Mouse (Mus musculus) forebrain, postnatal 0 days (tissue): ENCODE data around the gene Gm16506. TPM values are rescaled to one million over a fixed set of nuclear protein-coding genes. Genes with fewer than 3 reads are reported as not detected.
"Not testable (repeated sequence)": the region's sequence is repeated elsewhere in the genome, so short reads cannot be mapped to it uniquely, and the experiment has no call there.

Source experiments
- ATAC-seq: fragments of 200-750 bp; cut with Nextera tagmentation; 2 replicates; pipeline ENCODE4 v1.8.0; 2017; ENCODE audit warnings: mild to moderate bottlenecking, moderate library complexity
- DNase-seq: peaks from one replicate; pipeline ENCODE4 v3.0.0-alpha.2; 2015
- H3K27ac ChIP-seq: fragments of 300-500 bp; sonication (generic); 2 replicates; pipeline ENCODE4 v1.5.1; 2014; ENCODE audit warnings: low read depth, mild to moderate bottlenecking, antibody characterized with exemption, low read length, moderate library complexity, mixed read lengths
- H3K27me3 ChIP-seq: fragments of 300-500 bp; sonication (generic); 2 replicates; pipeline ENCODE4 v1.6.1; 2014; ENCODE audit warnings: mild to moderate bottlenecking, low read length, mixed read lengths; ENCODE audit not compliant: insufficient read depth
- H3K36me3 ChIP-seq: fragments of 300-500 bp; sonication (generic); 2 replicates; pipeline ENCODE4 v1.6.1; 2014; ENCODE audit warnings: mild to moderate bottlenecking, moderate library complexity; ENCODE audit not compliant: insufficient read depth
- H3K4me1 ChIP-seq: fragments of 300-500 bp; sonication (generic); 2 replicates; pipeline ENCODE4 v1.6.1; 2014; ENCODE audit warnings: antibody characterized with exemption; ENCODE audit not compliant: insufficient read depth
- H3K4me2 ChIP-seq: fragments of 300-500 bp; sonication (generic); 2 replicates; pipeline ENCODE4 v1.6.1; 2014; ENCODE audit warnings: low read depth, mild to moderate bottlenecking, moderate library complexity
- H3K4me3 ChIP-seq: fragments of 300-500 bp; sonication (generic); 2 replicates; pipeline ENCODE4 v1.5.1; 2014; ENCODE audit warnings: low read depth, low read length, mixed read lengths
- H3K9ac ChIP-seq: fragments of 300-500 bp; sonication (generic); 2 replicates; pipeline ENCODE4 v1.6.1; 2014; ENCODE audit warnings: mild to moderate bottlenecking
- H3K9me3 ChIP-seq: fragments of 300-500 bp; sonication (generic); 2 replicates; pipeline ENCODE4 v1.6.1; 2016; ENCODE audit warnings: low read length
- WGBS: fragments of 180-500 bp; shearing (Covaris S2); extraction: QIAGEN DNeasy Blood & Tissue Kit; methylation state at CpG from one replicate; pipeline ENCODE4 v1.1.7; 2014; 5-methylcytosine and 5-hydroxymethylcytosine counted together
- polyA plus RNA-seq: library from polyadenylated mRNA; unstranded; fragments of >200 nt; fragmentation: Nextera tagmentation; extraction: Ambion mirVana; gene quantifications from 2 replicates; pipeline ENCODE4 v1.2.1, GENCODE M21; 2015
- total RNA-seq: library from RNA; depleted of rRNA; stranded (reverse); fragments of >200 nt; gene quantifications from 2 replicates; pipeline ENCODE4 v1.2.3, GENCODE M21; 2014; rRNA removed

Gm16506 gene
- not detected in 2 replicates for total RNA-seq
- not detected in 2 replicates for polyA plus RNA-seq

GRCm38 (mm10) chr14:43727385-43727784 lies at the start of gene Gm16506:
Gm16506 (minus strand) TSS chr14:43727485.
- not testable (repeated sequence) for H3K27ac ChIP-seq, H3K36me3 ChIP-seq, H3K4me2 ChIP-seq, H3K4me1 ChIP-seq, H3K9me3 ChIP-seq, H3K4me3 ChIP-seq, DNase-seq, H3K9ac ChIP-seq, H3K27me3 ChIP-seq, ATAC-seq
- 98% methylated on average over 2 of the region's 3 CpGs for WGBS

- not testable (repeated sequence) for H3K27me3 ChIP-seq
Observed at GRCm38 (mm10) chr14:43747566-43747965, 20.3 kb upstream of the Gm16506 start, which contains the start of gene Gm6526. Gm6526 (plus strand) TSS chr14:43747866.

DNA sequence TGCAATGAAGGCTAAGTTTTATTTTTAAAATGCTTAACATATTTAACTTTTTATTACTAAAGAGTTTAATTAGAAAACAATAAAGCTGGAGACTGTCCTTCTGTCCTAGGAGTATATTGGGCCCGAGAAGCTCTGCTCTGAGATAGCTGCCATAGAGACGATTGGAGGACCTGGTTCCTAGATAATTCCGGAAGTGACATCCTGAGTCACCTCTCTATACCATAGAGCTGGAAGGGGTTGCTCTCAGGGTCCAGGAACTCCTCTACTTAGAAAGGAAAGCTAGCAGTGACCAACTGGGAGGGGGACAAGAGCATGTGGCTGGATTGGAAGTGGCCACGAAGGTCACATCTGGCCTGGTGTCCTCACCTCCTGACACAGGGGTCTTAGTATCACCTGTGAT lies 29.7 kb downstream of the Gm16506 start, which contains the start of gene Gm7324:
Gene Gm7324 (plus strand): TSS at position 208 of the 400 bp plus-strand sequence.
- not testable (repeated sequence) for H3K27me3 ChIP-seq, H3K27ac ChIP-seq, H3K36me3 ChIP-seq, H3K4me2 ChIP-seq, H3K9me3 ChIP-seq, ATAC-seq, H3K9ac ChIP-seq, H3K4me3 ChIP-seq, DNase-seq, H3K4me1 ChIP-seq
- 92% methylated on average over 4 of the region's 4 CpGs for WGBS

More at GRCm38 (mm10) chr14:43747566-43747965, 20.3 kb upstream of the Gm16506 start, which contains the start of gene Gm6526:
- H3K9me3 ChIP-seq, H3K4me2 ChIP-seq, H3K4me1 ChIP-seq, H3K36me3 ChIP-seq, H3K27ac ChIP-seq, DNase-seq, H3K4me3 ChIP-seq, H3K9ac ChIP-seq, ATAC-seq: not testable (repeated sequence)
- WGBS = 88% methylated on average over 4 of the region's 4 CpGs

- not testable (repeated sequence) for DNase-seq, ATAC-seq, H3K27me3 ChIP-seq, H3K36me3 ChIP-seq, H3K4me1 ChIP-seq, H3K4me3 ChIP-seq, H3K9me3 ChIP-seq, H3K9ac ChIP-seq, H3K4me2 ChIP-seq, H3K27ac ChIP-seq
- WGBS = no CpG with 5 or more reads among the region's 2 CpGs
Observed at GRCm38 (mm10) chr14:43677099-43677498, 50.2 kb downstream of the Gm16506 start, which contains the start of gene Gm8165. Gm8165 (minus strand) TSS chr14:43677199.

Other genes starting within 250 kb of the Gm16506 start
- gene Gm5799, start 183.9 kb downstream of the Gm16506 start, total RNA-seq = not detected in 2 replicates
- not detected in 2 replicates for gene Gm5799, start 183.9 kb downstream of the Gm16506 start, polyA plus RNA-seq
- gene Gm17654, start 148.3 kb downstream of the Gm16506 start, total RNA-seq = not detected in 2 replicates
- gene Gm17654, start 148.3 kb downstream of the Gm16506 start, polyA plus RNA-seq = not detected in 2 replicates
- gene Gm10375, start 119.5 kb downstream of the Gm16506 start, total RNA-seq = not detected in 2 replicates
- not detected in 2 replicates for gene Gm10375, start 119.5 kb downstream of the Gm16506 start, polyA plus RNA-seq
- not detected in 2 replicates for gene Gm8165, start 50.3 kb downstream of the Gm16506 start, total RNA-seq
- gene Gm8165, start 50.3 kb downstream of the Gm16506 start, polyA plus RNA-seq = not detected in 2 replicates
- 0.46 and 0.67 TPM in 2 replicates for gene Gm7324, start 29.7 kb downstream of the Gm16506 start, total RNA-seq
- 0.55 and 0.90 TPM in 2 replicates for gene Gm7324, start 29.7 kb downstream of the Gm16506 start, polyA plus RNA-seq
- not detected in 2 replicates for gene Gm6526, start 20.4 kb upstream of the Gm16506 start, total RNA-seq
- gene Gm6526, start 20.4 kb upstream of the Gm16506 start, polyA plus RNA-seq = not detected in 2 replicates
- not detected in 2 replicates for gene Gm8180, start 57.3 kb upstream of the Gm16506 start, total RNA-seq
- gene Gm8180, start 57.3 kb upstream of the Gm16506 start, polyA plus RNA-seq = not detected in 2 replicates
- not detected in 2 replicates for gene Ear1, start 148.0 kb upstream of the Gm16506 start, total RNA-seq
- gene Ear1, start 148.0 kb upstream of the Gm16506 start, polyA plus RNA-seq = not detected in 2 replicates
- not detected in 2 replicates for gene Ear10, start 196.1 kb upstream of the Gm16506 start, total RNA-seq
- gene Ear10, start 196.1 kb upstream of the Gm16506 start, polyA plus RNA-seq = not detected in 2 replicates
- gene Gm8113, start 197.9 kb upstream of the Gm16506 start, total RNA-seq = 2.2 and 3.0 TPM in 2 replicates
- 3.1 and 3.3 TPM in 2 replicates for gene Gm8113, start 197.9 kb upstream of the Gm16506 start, polyA plus RNA-seq
- not detected in 2 replicates for gene Ang5, start 229.6 kb upstream of the Gm16506 start, total RNA-seq
- not detected in 2 replicates for gene Ang5, start 229.6 kb upstream of the Gm16506 start, polyA plus RNA-seq